Mouse (Mus musculus) liver, postnatal 0 days (tissue): ENCODE data around the gene Map10.

ENCODE experiments used
- CTCF ChIP-seq: sonication (generic); IDR thresholded peaks from 2 replicates; pipeline ENCODE4 v1.5.1; 2016; ENCODE audit warnings: antibody characterized with exemption, low read depth
- EP300 ChIP-seq: IDR thresholded peaks from 2 replicates; pipeline ENCODE4 v1.6.1; 2016; ENCODE audit warnings: antibody characterized with exemption, low read depth, mild to moderate bottlenecking

- TF ChIP-seq CTCF (no peak), EP300 (no peak)
Measured at GRCm38 (mm10) chr8:125702868-125703473, 33.4 kb downstream of the Map10 start.
